ENCODE assay signal across 8 mouse cellular contexts in the genomic region with DNA sequence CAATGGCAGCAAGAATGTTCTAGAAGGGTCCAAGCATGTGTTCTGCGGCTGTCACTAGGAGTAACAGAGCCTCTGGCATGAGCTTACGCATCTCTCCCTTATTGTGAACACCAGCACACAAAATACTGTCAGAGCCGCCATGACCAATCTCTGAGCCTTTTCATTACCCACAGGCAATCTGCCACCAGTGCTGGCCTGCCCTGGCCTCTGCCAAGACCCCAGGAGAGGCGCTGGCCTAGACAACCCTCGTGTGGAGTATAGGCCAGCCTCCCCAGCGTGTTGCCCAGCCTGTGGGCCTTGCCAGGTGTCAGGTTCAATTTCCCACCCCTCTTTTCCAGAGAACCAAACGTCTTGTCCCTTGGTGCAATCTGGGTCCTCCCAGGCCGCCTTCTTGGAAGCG.
"Had no signal": no experiment of that assay in that cellular context is flagged by ENCODE, and none has a peak within 500 bp of the region (broad histone marks: within the 10 kb centered on the region; RNA-seq: fewer than 3 reads in every experiment).

No protein-coding gene starts in this region.

- DNase-seq: liver, postnatal 0 days; lung, adult 2 months; lung, postnatal 14 days; lung, postnatal 36 days; right cerebral cortex, postnatal 14 days; thymus, adult 2 months; thymus, postnatal 25 days; thymus, postnatal 4 days had no signal
